Mouse (Mus musculus) hindbrain, embryonic 12.5 days (tissue): Measurements from ENCODE around the gene Tcp1. TPM values are rescaled to one million over a fixed set of nuclear protein-coding genes. Genes with fewer than 3 reads are reported as not detected.

Experiments
- ATAC-seq: fragments of 200-750 bp; cut with Nextera tagmentation; 2 replicates; pipeline ENCODE4 v1.8.0; 2017; ENCODE audit warnings: moderate TSS enrichment; ENCODE audit not compliant: low FRiP score
- H3K27ac ChIP-seq: fragments of 300-500 bp; sonication (generic); 2 replicates; pipeline ENCODE4 v1.5.1; 2016; ENCODE audit warnings: mild to moderate bottlenecking
- H3K27me3 ChIP-seq: fragments of 300-500 bp; sonication (generic); 2 replicates; pipeline ENCODE4 v1.6.1; 2016; ENCODE audit warnings: mild to moderate bottlenecking
- H3K36me3 ChIP-seq: fragments of 300-500 bp; sonication (generic); 2 replicates; pipeline ENCODE4 v1.6.1; 2016; ENCODE audit warnings: mild to moderate bottlenecking
- H3K4me1 ChIP-seq: fragments of 300-500 bp; sonication (generic); 2 replicates; pipeline ENCODE4 v1.6.1; 2016
- H3K4me2 ChIP-seq: fragments of 300-500 bp; sonication (generic); replicated peaks from 2 replicates; pipeline ENCODE4 v1.6.1; 2016; ENCODE audit warnings: mild to moderate bottlenecking
- H3K4me3 ChIP-seq: fragments of 300-500 bp; sonication (generic); 2 replicates; pipeline ENCODE4 v1.5.1; 2016; ENCODE audit warnings: mild to moderate bottlenecking
- H3K9ac ChIP-seq: fragments of 300-500 bp; sonication (generic); 2 replicates; pipeline ENCODE4 v1.6.1; 2016; ENCODE audit warnings: mild to moderate bottlenecking, moderate library complexity
- H3K9me3 ChIP-seq: fragments of 300-500 bp; sonication (generic); replicated peaks from 2 replicates; pipeline ENCODE4 v1.6.1; 2016; ENCODE audit warnings: mild to moderate bottlenecking
- WGBS: fragments of 180-500 bp; shearing (Covaris S2); methylation state at CpG from one replicate; pipeline ENCODE4 v1.1.7; 2016; 5-methylcytosine and 5-hydroxymethylcytosine counted together
- polyA plus RNA-seq: library from polyadenylated mRNA; unstranded; fragments of >200 nt; fragmentation: Nextera tagmentation; extraction: Ambion mirVana; gene quantifications from 2 replicates; pipeline ENCODE4 v1.2.1, GENCODE M21; 2016

Tcp1 gene
- polyA plus RNA-seq: 432 and 477 TPM in 2 replicates

- peak within 1 kb of the TSS; percentile 79 for H3K4me3 ChIP-seq
- no peaks in the 10 kb centered on the region for H3K9me3 ChIP-seq
- H3K27me3 ChIP-seq: no peaks in the 10 kb centered on the region
- WGBS: 2% methylated on average over 18 of the region's 18 CpGs
- H3K9ac ChIP-seq: peak within 1 kb of the TSS; percentile 96
- ATAC-seq: 0 out of 2 replicates have a peak, but pooled peaks have one; percentile 12
- H3K4me1 ChIP-seq: peaks cover 11% of the 10 kb centered on the region
- peak within 1 kb of the TSS; percentile 90 for H3K27ac ChIP-seq
- H3K4me2 ChIP-seq: peak within 1 kb of the TSS; percentile 91
- H3K36me3 ChIP-seq: peaks cover 51% of the 10 kb centered on the region
These were observed at the start of gene Tcp1 for GRCm38 (mm10) chr17:12915488-12915880. TSS of gene Tcp1 (plus strand) at chr17:12915701.

- H3K9ac ChIP-seq: no peak overlapping the region
- WGBS: 81% methylated on average over 10 of the region's 10 CpGs
- H3K27me3 ChIP-seq: peaks cover 5% of the 10 kb centered on the region; the same call in 1 of the 2 replicates
- H3K4me1 ChIP-seq: 0 out of 2 replicates have a peak, but pooled peaks cover 2% of the 10 kb centered on the region
- no peak overlapping the region for H3K27ac ChIP-seq
- H3K4me3 ChIP-seq: no peak overlapping the region
- H3K36me3 ChIP-seq: no peaks in the 10 kb centered on the region
- no peaks in the 10 kb centered on the region for H3K9me3 ChIP-seq
- H3K4me2 ChIP-seq: no peak overlapping the region
- no peak for ATAC-seq
These were observed 48.6 kb upstream of the Tcp1 start for GRCm38 (mm10) chr17:12866853-12867252.

- Histone ChIP-seq H3K4me3 (no peak within 1 kb of the TSS), H3K9ac (no peak within 1 kb of the TSS), H3K9me3 (no peaks in the 10 kb centered on the region), H3K27ac (no peak within 1 kb of the TSS), H3K36me3 (no peaks in the 10 kb centered on the region), H3K4me2 (no peak within 1 kb of the TSS), H3K27me3 (peaks cover 5% of the 10 kb centered on the region; the same call in 1 of the 2 replicates), H3K4me1 (0 out of 2 replicates have a peak, but pooled peaks cover 7% of the 10 kb centered on the region)
- 60% methylated on average over 2 of the region's 2 CpGs for WGBS
- no peak for ATAC-seq
These were observed 47.5 kb upstream of the Tcp1 start, which contains the start of gene Mas1 for GRCm38 (mm10) chr17:12868043-12868442. TSS of gene Mas1 (minus strand) at chr17:12868143.

DNA sequence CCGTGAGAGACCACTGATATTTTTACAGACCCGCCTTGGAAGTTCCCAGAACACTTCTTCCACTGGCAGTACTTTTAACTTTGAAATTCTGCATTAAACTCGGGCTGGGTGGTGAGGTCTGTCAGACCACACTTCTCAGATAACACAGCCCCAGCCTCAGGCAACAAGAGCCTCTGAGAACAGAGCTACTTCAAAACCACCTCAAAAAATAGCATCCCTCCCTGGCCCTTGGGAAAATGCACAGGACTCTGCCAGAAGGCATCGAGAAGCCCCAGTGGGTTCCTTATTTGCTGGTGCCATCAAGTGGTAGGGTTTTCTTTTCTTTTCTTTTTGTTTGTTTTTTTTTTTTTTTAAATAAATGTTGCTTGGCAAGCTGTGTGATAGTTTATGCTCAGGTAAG, 46.9 kb upstream of the Tcp1 start:
- H3K36me3 ChIP-seq: no peaks in the 10 kb centered on the region
- no peak overlapping the region for H3K27ac ChIP-seq
- WGBS: 40% methylated on average over 4 of the region's 4 CpGs
- 0 out of 2 replicates have a peak, but pooled peaks cover 8% of the 10 kb centered on the region for H3K4me1 ChIP-seq
- peaks cover 5% of the 10 kb centered on the region; the same call in 1 of the 2 replicates for H3K27me3 ChIP-seq
- no peaks in the 10 kb centered on the region for H3K9me3 ChIP-seq
- no peak overlapping the region for H3K4me3 ChIP-seq
- no peak overlapping the region for H3K4me2 ChIP-seq
- no peak for ATAC-seq
- no peak overlapping the region for H3K9ac ChIP-seq

DNA sequence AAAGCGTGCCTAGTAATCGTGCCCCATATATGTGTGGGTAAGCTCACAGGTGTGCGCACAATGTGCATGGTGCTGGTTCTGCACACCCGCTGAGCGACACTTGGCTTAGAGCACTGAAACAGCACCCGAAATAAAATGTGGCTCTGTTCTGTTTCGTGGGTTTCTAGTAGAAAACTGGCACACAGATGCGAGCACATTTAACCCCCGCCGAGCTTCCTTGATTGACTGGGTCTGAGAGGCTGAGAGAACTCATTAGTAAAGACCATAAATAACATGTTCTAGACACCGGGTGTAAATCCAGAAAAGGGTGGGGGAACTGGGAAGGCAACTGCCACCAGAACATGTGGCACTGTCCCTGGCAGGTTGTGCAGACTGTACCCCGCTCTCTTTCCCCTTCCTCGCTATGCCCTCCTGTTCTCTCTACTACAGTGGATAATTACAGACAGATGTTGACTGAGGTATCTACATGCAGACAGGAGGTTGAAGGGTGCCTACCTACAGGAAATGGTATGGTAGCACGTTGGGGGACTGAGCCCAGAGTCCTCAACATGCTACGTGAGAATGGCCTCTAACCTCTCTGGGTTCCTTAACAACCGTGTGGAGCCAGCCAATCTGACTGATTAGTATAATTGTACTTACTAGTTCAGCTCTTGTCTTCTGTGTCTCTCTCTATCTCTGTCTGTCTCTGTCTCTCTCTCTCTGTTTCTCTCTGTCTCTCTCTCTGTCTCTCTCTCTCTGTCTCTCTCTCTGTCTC, 43.0 kb upstream of the Tcp1 start:
- Histone ChIP-seq H3K4me1 (0 out of 2 replicates have a peak, but pooled peaks cover 8% of the 10 kb centered on the region), H3K9me3 (no peaks in the 10 kb centered on the region), H3K27ac (no peak overlapping the region), H3K4me3 (no peak overlapping the region), H3K27me3 (peaks cover 5% of the 10 kb centered on the region; the same call in 1 of the 2 replicates), H3K9ac (no peak overlapping the region), H3K4me2 (no peak overlapping the region), H3K36me3 (no peaks in the 10 kb centered on the region)
- WGBS: 71% methylated on average over 16 of the region's 16 CpGs
- no peak for ATAC-seq

- Histone ChIP-seq H3K4me1 (0 out of 2 replicates have a peak, but pooled peaks cover 6% of the 10 kb centered on the region), H3K27me3 (peaks cover 5% of the 10 kb centered on the region; the same call in 1 of the 2 replicates), H3K9ac (no peak within 1 kb of the TSS), H3K4me2 (no peak within 1 kb of the TSS), H3K4me3 (no peak within 1 kb of the TSS), H3K27ac (no peak within 1 kb of the TSS), H3K36me3 (no peaks in the 10 kb centered on the region), H3K9me3 (no peaks in the 10 kb centered on the region)
- WGBS: 79% methylated on average over 5 of the region's 5 CpGs
- ATAC-seq: no peak
These were observed 39.8 kb upstream of the Tcp1 start, which contains the start of gene Mrgprh for GRCm38 (mm10) chr17:12875734-12876133. TSS of gene Mrgprh (plus strand) at chr17:12876034.

GRCm38 (mm10) chr17:12880178-12880577, 35.3 kb upstream of the Tcp1 start:
- peak overlapping the region; percentile 36 for H3K4me2 ChIP-seq
- H3K36me3 ChIP-seq: no peaks in the 10 kb centered on the region
- 5% methylated on average over 14 of the region's 14 CpGs for WGBS
- ATAC-seq: no peak
- no peak overlapping the region for H3K9ac ChIP-seq
- H3K9me3 ChIP-seq: no peaks in the 10 kb centered on the region
- H3K4me1 ChIP-seq: no peaks in the 10 kb centered on the region
- H3K27ac ChIP-seq: no peak overlapping the region
- H3K27me3 ChIP-seq: no peaks in the 10 kb centered on the region
- no peak overlapping the region for H3K4me3 ChIP-seq

- no peaks in the 10 kb centered on the region for H3K36me3 ChIP-seq
- no peaks in the 10 kb centered on the region for H3K4me1 ChIP-seq
- no peak overlapping the region for H3K27ac ChIP-seq
- WGBS: 81% methylated on average over 1 of the region's 1 CpGs
- no peak overlapping the region for H3K9ac ChIP-seq
- no peaks in the 10 kb centered on the region for H3K9me3 ChIP-seq
- no peak overlapping the region for H3K4me2 ChIP-seq
- H3K27me3 ChIP-seq: no peaks in the 10 kb centered on the region
- no peak overlapping the region for H3K4me3 ChIP-seq
- ATAC-seq: no peak
These were observed 34.3 kb upstream of the Tcp1 start for GRCm38 (mm10) chr17:12881216-12881615.

DNA sequence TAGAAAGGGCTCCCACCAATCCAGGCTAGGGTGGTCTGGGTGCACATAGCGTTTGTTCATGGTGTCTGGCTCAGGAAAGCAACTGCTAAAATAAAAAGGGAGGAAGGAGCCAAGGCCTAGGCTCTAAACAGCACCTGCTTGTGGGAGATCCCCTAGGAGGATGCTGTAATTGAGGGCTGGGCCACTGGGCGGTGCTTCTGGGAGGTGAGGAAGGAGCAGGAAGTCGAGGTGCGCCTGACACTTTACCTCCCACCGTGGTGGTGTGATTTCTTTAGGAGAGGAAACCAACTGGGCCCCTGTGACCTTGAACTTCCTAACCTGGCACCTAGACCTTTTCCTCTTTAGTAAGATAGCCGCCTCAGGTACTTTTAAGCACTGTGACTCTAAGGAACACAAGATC, 28.9 kb upstream of the Tcp1 start:
- 34% methylated on average over 6 of the region's 6 CpGs for WGBS

GRCm38 (mm10) chr17:12887021-12887775, 28.3 kb upstream of the Tcp1 start:
- H3K4me3 ChIP-seq: no peak overlapping the region
- H3K4me1 ChIP-seq: no peaks in the 10 kb centered on the region
- H3K9ac ChIP-seq: no peak overlapping the region
- H3K27ac ChIP-seq: no peak overlapping the region
- no peak for ATAC-seq
- no peaks in the 10 kb centered on the region for H3K9me3 ChIP-seq
- H3K36me3 ChIP-seq: peaks cover 27% of the 10 kb centered on the region; the same call in 1 of the 2 replicates
- 85% methylated on average over 15 of the region's 15 CpGs for WGBS
- no peaks in the 10 kb centered on the region for H3K27me3 ChIP-seq
- no peak overlapping the region for H3K4me2 ChIP-seq

More for the DNA sequence above, 28.9 kb upstream of the Tcp1 start:
- Histone ChIP-seq H3K9ac (no peak overlapping the region), H3K4me1 (no peaks in the 10 kb centered on the region), H3K4me2 (no peak overlapping the region), H3K9me3 (no peaks in the 10 kb centered on the region), H3K27ac (no peak overlapping the region), H3K27me3 (no peaks in the 10 kb centered on the region), H3K4me3 (no peak overlapping the region), H3K36me3 (peaks cover 22% of the 10 kb centered on the region; the same call in 1 of the 2 replicates)
- ATAC-seq: no peak

DNA sequence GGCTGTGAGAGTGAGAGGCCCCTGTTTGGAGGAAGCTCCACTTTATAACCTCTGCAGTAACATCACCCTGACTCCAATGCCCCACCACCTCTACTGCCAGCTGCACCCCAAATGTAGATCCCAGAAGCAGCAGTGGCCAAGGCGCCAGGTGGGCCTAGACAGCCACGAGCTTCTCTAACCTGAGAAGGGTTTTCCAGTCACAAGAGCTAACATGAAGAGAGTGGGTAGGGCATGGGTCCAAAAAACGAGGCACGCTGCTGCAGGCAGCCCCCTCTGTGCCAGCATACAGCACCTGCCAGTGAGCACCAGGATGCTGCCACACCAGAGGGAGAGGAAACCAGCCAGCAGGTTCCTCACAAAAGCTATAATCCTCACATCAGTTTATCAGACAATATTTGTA, 24.4 kb upstream of the Tcp1 start:
- Histone ChIP-seq H3K4me3 (no peak overlapping the region), H3K4me1 (no peaks in the 10 kb centered on the region), H3K9me3 (no peaks in the 10 kb centered on the region), H3K9ac (no peak overlapping the region), H3K4me2 (no peak overlapping the region), H3K36me3 (peaks cover 31% of the 10 kb centered on the region; the same call in 1 of the 2 replicates), H3K27me3 (no peaks in the 10 kb centered on the region), H3K27ac (no peak overlapping the region)
- WGBS: 90% methylated on average over 4 of the region's 4 CpGs
- no peak for ATAC-seq

GRCm38 (mm10) chr17:12892033-12892432, 23.5 kb upstream of the Tcp1 start:
- Histone ChIP-seq H3K27ac (no peak overlapping the region), H3K4me3 (no peak overlapping the region), H3K9ac (no peak overlapping the region), H3K4me1 (no peaks in the 10 kb centered on the region), H3K9me3 (no peaks in the 10 kb centered on the region), H3K36me3 (peaks cover 31% of the 10 kb centered on the region; the same call in 1 of the 2 replicates), H3K4me2 (no peak overlapping the region), H3K27me3 (no peaks in the 10 kb centered on the region)
- no peak for ATAC-seq
- WGBS: 89% methylated on average over 9 of the region's 9 CpGs
